Mouse (Mus musculus): ENCODE measurements around the gene Sox8. TPM values are rescaled to one million over a fixed set of nuclear protein-coding genes. Genes with fewer than 3 reads are reported as not detected.
A peak's percentile ranks its signal among the peaks of the same experiment; 100 is the strongest.

The Sox8 gene
- total RNA-seq, 2 experiments from 2014 or later, result 62.2 to 70.1 TPM

GRCm38 (mm10) chr17:25583858-25584257, 13.4 kb upstream of the Sox8 start:
- no peak for DNase-seq (ENCODE audit: low spot score in 2 of 2)
- intact Hi-C loops (cut with DNase I), result no loop called here

GRCm38 (mm10) chr17:25583099-25583498, 12.6 kb upstream of the Sox8 start:
- DNase-seq (ENCODE audit: low spot score in 2 of 2), result no peak
- intact Hi-C loops (cut with DNase I), result no loop called here

DNA sequence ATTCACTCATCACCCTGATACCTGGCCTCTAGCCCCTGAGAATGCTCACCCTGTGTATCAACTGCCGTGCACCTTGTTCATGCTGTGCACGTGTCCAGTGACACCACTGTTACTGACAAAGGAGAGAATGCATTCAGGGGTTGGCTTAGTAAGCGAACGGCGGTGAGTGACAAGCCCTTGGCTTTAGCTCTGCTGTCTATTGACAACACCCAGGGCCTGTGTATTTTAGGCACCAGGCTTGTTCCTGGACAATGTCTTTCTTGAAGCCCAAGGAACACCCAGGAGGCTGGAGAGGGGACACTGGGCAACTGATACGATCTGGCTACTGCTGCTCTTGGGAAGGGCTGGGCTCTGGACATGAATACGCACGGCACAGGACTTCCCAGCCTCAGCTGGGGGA, 11.6 kb upstream of the Sox8 start:
- intact Hi-C loops (cut with DNase I), result no loop called here
- no peak for DNase-seq (ENCODE audit: low spot score in 2 of 2)

- intact Hi-C loops (cut with DNase I), result no loop called here
- no peak for DNase-seq (ENCODE audit: low spot score in 2 of 2)
Observed at GRCm38 (mm10) chr17:25579332-25580047, 9.0 kb upstream of the Sox8 start.

DNA sequence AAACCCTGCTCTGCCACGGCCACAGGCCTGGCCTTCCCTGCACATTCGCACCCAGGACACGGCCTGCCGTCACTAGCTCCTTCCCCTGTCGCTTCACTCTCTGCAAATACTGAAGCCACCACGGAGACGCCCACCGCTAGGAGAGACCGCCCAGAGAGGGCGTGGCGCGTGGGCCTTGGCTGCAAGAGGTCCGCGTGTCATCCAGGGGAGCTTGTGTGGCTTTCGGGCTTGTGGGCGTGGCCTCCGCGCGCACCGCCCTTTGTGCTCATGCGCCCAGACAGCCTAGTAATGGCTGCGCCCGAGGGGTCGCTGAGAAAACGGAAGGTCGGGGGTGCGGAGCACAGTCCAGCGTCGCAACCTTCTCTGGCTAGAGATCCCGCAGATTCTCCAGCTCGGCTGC, 8.4 kb upstream of the Sox8 start, which contains the start of gene Lmf1:
Gene Lmf1, plus strand, starts transcription at position 166 of the 400 bp plus-strand sequence.
- intact Hi-C loops (cut with DNase I), result no loop called here
- DNase-seq (ENCODE audit: low spot score in 2 of 2), result peak; percentile 95 to 96

- no peak for DNase-seq (ENCODE audit: low spot score in 2 of 2)
- intact Hi-C loops (cut with DNase I), result no loop called here
Observed at GRCm38 (mm10) chr17:25577702-25578101, 7.2 kb upstream of the Sox8 start.

GRCm38 (mm10) chr17:25577263-25577662, 6.8 kb upstream of the Sox8 start:
- no peak for DNase-seq (ENCODE audit: low spot score in 2 of 2)
- intact Hi-C loops (cut with DNase I), result no loop called here

GRCm38 (mm10) chr17:25576034-25576433, 5.5 kb upstream of the Sox8 start:
- intact Hi-C loops (cut with DNase I), result no loop called here
- no peak for DNase-seq (ENCODE audit: low spot score in 2 of 2)

DNA sequence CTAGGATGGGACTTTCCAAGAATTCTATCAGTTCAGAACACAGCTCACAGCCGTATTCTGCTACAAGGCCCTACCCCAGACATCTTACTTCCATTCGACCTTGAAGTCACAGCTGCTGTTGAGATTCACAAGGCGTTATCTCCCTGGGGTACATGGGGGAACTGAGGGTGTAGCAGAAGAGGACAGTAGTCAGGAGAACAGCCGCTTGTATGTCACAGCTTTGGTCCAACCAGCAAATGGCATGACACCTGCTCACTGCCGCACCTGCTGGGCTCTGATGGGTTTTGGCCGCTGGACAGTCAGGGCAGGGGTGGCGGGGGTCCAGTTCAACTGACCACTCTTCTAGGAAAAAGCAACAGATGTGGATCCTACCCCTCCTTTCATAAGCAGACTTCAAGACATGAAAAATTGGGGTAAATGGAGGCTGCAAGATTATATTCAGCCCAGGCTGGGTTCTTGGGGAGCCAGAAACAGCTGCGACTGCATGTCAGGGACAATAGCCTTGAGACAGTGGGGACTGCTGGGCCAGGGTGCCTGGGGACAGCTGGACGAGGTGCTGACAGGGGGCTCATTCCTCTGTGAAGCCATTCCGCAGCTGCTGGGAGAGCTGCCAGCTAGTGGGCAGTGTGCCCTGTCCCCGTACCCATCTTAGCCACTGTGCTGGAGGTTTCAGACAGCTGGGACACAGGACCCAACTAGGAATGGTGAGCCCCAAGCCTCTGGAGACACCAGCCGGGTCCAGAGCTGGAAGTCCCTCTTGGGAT, 4.9 kb upstream of the Sox8 start:
- DNase-seq (ENCODE audit: low spot score in 2 of 2), result no peak
- intact Hi-C loops (cut with DNase I), result no loop called here

GRCm38 (mm10) chr17:25571453-25571820, 951 bp upstream of the Sox8 start:
- intact Hi-C loops (cut with DNase I), result loop anchor here (5.0 kb wide), 1 partner anchor 51 kb away; no protein-coding TSS in a partner anchor
- no peak for DNase-seq (ENCODE audit: low spot score in 2 of 2)

- intact Hi-C loops (cut with DNase I), result loop anchor here (2.0 to 10.0 kb wide), 4 partner anchors 52 to 225 kb away; partner anchors contain the start of genes AC134908.4, Fam173a and Metrn
- no peak for DNase-seq (ENCODE audit: low spot score in 2 of 2)
Observed at GRCm38 (mm10) chr17:25569833-25570647, 446 bp downstream of the Sox8 start.

- no peak for DNase-seq (ENCODE audit: low spot score in 2 of 2)
- intact Hi-C loops (cut with DNase I), result loop anchor here (2.0 to 10.0 kb wide), 3 partner anchors 66 to 226 kb away; partner anchors contain the start of genes AC134908.4, Fam173a and Metrn
Observed at GRCm38 (mm10) chr17:25568880-25569279, 1.6 kb downstream of the Sox8 start.

DNA sequence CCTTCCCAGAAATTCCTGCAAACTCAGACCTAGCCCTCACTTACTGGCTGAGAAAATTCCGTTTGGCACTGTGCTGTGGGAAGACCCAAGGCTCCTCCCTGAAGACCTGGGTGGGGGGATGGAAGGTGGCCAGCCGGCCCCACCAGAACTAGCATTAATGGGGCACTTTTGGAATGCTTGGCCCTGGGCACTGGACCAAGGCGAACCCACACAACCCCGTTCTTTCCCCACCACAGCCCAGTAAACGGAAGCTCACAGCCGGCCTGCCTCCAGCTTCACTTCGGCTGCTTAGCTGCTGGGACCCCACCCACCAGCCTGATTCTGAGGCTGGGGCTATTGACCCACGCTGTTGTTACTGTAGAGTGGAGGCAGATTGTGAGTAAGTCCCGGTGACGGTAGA, 2.3 kb downstream of the Sox8 start:
- intact Hi-C loops (cut with DNase I), result loop anchor here (2.0 to 10.0 kb wide), 3 partner anchors 67 to 227 kb away; partner anchors contain the start of genes AC134908.4, Fam173a and Metrn

GRCm38 (mm10) chr17:25567745-25568144, 2.7 kb downstream of the Sox8 start:
- DNase-seq (ENCODE audit: low spot score in 2 of 2), result peak; percentile 82 to 84
- intact Hi-C loops (cut with DNase I), result loop anchor here (2.0 to 10.0 kb wide), 3 partner anchors 67 to 227 kb away; partner anchors contain the start of genes AC134908.4, Fam173a and Metrn

More for the DNA sequence above, 2.3 kb downstream of the Sox8 start:
- no peak for DNase-seq (ENCODE audit: low spot score in 2 of 2)

- intact Hi-C loops (cut with DNase I), result loop anchor here (10.0 kb wide), 1 partner anchor 228 kb away; the partner anchor contains the start of genes AC134908.4, Fam173a and Metrn
- DNase-seq (ENCODE audit: low spot score in 2 of 2), result no peak
Observed at GRCm38 (mm10) chr17:25567261-25567660, 3.2 kb downstream of the Sox8 start.

DNA sequence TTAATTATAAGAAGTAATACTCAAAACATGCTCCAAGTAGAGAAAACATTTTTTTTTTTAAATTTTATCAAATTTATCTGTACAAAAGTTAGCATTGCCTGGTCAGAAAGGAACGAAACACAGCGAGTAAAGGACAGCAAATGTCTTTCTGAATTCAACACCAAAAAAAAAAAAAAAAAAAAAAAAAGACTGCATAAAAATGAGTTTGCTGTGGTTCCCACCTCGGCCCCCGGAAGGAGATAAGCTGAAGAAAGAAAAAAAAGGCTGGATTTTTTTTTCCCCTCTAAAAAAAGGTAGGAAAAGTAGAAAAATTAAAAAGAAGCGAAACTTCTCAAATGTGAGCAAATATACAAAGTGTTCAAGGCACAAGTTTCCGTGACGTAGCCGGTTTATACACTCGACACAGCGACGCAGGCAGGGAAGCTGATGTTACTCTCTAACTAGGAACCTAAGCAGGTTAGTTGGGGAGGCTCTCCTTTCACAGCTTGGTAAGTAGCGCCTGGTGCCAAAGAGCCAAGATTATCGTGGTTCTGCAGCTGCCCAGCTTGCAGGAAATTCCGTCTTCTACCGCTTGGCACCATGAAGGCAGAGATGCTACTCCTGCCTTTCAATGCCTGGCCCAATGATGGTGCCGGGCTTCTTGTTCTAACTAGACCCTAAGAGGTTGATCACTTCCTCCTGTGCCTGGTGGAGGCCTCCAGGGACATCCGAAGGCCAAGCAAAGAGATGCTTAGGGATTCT, 4.5 kb downstream of the Sox8 start:
- intact Hi-C loops (cut with DNase I), result loop anchor here (10.0 kb wide), 1 partner anchor 229 kb away; the partner anchor contains the start of genes AC134908.4, Fam173a and Metrn
- DNase-seq (ENCODE audit: low spot score in 2 of 2), result no peak

DNA sequence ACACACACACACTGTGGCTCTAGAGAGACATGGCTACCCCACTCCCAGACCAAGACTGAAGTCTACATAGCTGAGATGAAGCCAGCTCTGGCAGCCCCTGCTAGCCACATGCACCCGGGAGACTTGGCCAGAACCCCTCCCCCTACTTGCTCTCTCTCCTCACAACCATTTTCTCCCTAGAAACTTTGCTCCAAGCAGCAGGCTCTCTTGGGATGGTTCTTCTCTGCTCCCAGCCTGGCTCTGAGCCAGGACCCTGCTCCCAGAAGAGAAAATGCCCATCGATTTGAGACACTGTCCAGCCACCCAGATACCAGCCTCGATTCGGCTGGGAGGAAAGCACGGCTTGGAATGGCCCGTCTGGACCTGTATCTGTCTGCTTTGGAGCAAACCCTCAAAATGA, 5.2 kb downstream of the Sox8 start:
- no peak for DNase-seq (ENCODE audit: low spot score in 2 of 2)
- intact Hi-C loops (cut with DNase I), result loop anchor here (10.0 kb wide), 1 partner anchor 230 kb away; the partner anchor contains the start of genes AC134908.4, Fam173a and Metrn

GRCm38 (mm10) chr17:25564481-25564880, 6.0 kb downstream of the Sox8 start:
- no peak for DNase-seq (ENCODE audit: low spot score in 2 of 2)
- intact Hi-C loops (cut with DNase I), result loop anchor here (10.0 kb wide), 1 partner anchor 230 kb away; the partner anchor contains the start of genes AC134908.4, Fam173a and Metrn
